Mouse (Mus musculus) E14TG2a.4 (cell line): ENCODE measurements around the gene Ptchd4.

Source experiments
- H3K27me3 ChIP-seq: 2 replicates; pipeline ENCODE4 v1.6.1; 2014; ENCODE audit warnings: low read length, control low read depth; ENCODE audit not compliant: insufficient read depth
- H3K36me3 ChIP-seq: 2 replicates; pipeline ENCODE4 v1.6.1; 2014; ENCODE audit warnings: low read length, control low read depth; ENCODE audit not compliant: insufficient read depth
- H3K4me1 ChIP-seq: replicated peaks from 2 replicates; pipeline ENCODE4 v1.6.1; 2014; ENCODE audit warnings: low read depth, low read length, control low read depth
- H3K4me3 ChIP-seq: replicated peaks from 2 replicates; pipeline ENCODE4 v1.5.1; 2014; ENCODE audit warnings: mild to moderate bottlenecking, low read length
- H3K9me3 ChIP-seq: 2 replicates; pipeline ENCODE4 v1.6.1; 2014; ENCODE audit warnings: low read length, control low read depth
- CTCF ChIP-seq: conservative IDR thresholded peaks from 2 replicates; pipeline ENCODE4 v1.5.1; 2014; ENCODE audit warnings: low read length
- NANOG ChIP-seq: IDR thresholded peaks from 2 replicates; pipeline ENCODE4 v1.6.1; 2014; ENCODE audit warnings: borderline replicate concordance, low read length, mixed read lengths
- POU5F1 ChIP-seq: IDR thresholded peaks from 2 replicates; pipeline ENCODE4 v1.6.1; 2014; ENCODE audit warnings: low read length, borderline replicate concordance

The Ptchd4 gene

DNA sequence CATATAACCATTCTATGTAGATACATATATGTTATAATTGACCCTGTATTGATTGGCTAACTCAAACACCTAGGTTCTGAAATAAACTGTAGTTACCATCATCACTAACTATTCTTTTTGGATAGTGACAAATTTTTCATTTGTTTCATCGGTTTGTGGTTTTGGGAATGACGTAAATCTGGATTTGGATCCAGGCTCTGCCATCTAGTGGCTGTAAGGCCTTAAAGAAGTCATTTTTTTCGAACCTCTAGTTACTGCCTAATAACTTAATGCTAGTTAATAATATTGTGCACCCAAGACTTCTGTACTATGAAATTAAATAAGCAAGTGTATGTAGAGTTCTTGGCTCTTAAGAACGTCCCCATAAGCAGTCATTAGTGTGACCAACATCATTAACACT is 11.5 kb upstream of the Ptchd4 start:
- no peaks in the 10 kb centered on the region for H3K9me3 ChIP-seq
- H3K4me3 ChIP-seq = no peak overlapping the region
- no peaks in the 10 kb centered on the region for H3K27me3 ChIP-seq
- no peaks in the 10 kb centered on the region for H3K36me3 ChIP-seq
- 0 out of 2 replicates have a peak, but pooled peaks cover 3% of the 10 kb centered on the region for H3K4me1 ChIP-seq
- TF ChIP-seq CTCF (peak; percentile 22; the same call in 1 of the 2 replicates), NANOG (no peak), POU5F1 (no peak)

DNA sequence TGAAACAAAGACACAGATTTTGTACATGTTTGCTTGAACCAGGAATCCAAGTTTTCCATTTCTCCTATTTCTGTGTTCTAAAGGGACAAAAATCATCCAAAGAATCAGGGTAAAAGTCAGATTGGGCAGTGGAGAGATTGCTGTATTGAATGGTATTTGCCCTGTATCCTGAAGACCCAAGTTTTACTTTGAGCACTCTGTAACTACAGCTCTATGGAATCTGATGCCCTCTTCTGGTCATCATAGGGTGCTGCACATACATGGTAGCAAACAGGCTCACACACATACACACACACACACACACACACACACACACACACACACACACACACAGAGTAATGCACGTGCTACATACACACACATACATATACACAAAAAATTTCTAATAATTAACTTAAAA is 8.7 kb upstream of the Ptchd4 start:
- no peaks in the 10 kb centered on the region for H3K27me3 ChIP-seq
- no peaks in the 10 kb centered on the region for H3K9me3 ChIP-seq
- no peaks in the 10 kb centered on the region for H3K4me1 ChIP-seq
- H3K4me3 ChIP-seq = no peak overlapping the region
- TF ChIP-seq CTCF = peak; percentile 34
- no peak for TF ChIP-seq NANOG
- no peaks in the 10 kb centered on the region for H3K36me3 ChIP-seq

DNA sequence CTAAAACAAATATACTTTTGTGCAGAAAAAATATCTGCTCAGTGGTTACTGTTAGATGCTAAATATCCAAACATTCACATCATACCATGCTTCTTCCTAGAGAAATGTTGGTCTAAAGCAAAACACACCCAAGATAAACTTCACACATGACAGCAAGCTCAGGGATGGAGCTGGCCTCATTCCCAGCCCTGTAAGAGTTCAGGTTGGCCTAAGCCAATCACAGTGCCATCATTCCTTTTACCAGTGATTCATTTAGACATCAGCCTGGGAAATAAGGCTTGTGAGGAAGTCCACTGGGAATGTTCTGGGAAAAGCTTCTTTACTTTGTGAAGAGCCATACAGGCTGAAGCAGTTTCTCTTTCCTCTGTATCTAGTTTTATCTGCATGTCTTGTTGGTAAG is 5.6 kb upstream of the Ptchd4 start:
- TF ChIP-seq CTCF = no peak
- Histone ChIP-seq H3K9me3 (no peaks in the 10 kb centered on the region), H3K36me3 (no peaks in the 10 kb centered on the region), H3K4me1 (no peaks in the 10 kb centered on the region), H3K27me3 (peaks cover 7% of the 10 kb centered on the region), H3K4me3 (no peak overlapping the region)

DNA sequence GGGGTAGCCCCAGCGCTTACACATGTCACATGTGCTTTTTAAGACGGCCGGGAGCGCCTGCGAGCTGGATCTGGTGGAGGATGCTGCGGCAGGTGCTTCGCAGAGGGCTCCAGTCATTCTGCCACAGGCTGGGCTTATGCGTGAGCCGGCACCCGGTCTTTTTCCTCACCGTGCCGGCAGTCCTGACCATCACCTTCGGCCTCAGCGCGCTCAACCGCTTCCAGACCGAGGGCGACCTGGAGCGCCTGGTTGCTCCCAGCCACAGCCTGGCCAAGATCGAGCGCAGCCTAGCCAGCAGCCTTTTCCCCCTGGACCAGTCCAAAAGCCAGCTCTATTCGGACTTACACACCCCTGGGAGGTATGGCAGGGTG is 850 bp downstream of the Ptchd4 start:
- Histone ChIP-seq H3K27me3 (peaks cover 47% of the 10 kb centered on the region), H3K4me1 (peaks cover 9% of the 10 kb centered on the region), H3K4me3 (peak overlapping the region; percentile 73), H3K9me3 (no peaks in the 10 kb centered on the region), H3K36me3 (no peaks in the 10 kb centered on the region)
- no peak for TF ChIP-seq POU5F1
- no peak for TF ChIP-seq CTCF
- TF ChIP-seq NANOG = no peak

- TF ChIP-seq NANOG (no peak), POU5F1 (no peak), CTCF (no peak)
- Histone ChIP-seq H3K36me3 (no peaks in the 10 kb centered on the region), H3K4me1 (no peaks in the 10 kb centered on the region), H3K4me3 (no peak overlapping the region), H3K9me3 (no peaks in the 10 kb centered on the region), H3K27me3 (no peaks in the 10 kb centered on the region)
Observed at GRCm38 (mm10) chr17:42335787-42336186, 20.0 kb downstream of the Ptchd4 start.

- Histone ChIP-seq H3K4me1 (no peaks in the 10 kb centered on the region), H3K9me3 (no peaks in the 10 kb centered on the region), H3K4me3 (no peak overlapping the region), H3K27me3 (no peaks in the 10 kb centered on the region), H3K36me3 (no peaks in the 10 kb centered on the region)
- TF ChIP-seq CTCF = no peak
- TF ChIP-seq NANOG = no peak
- no peak for TF ChIP-seq POU5F1
Observed at GRCm38 (mm10) chr17:42336571-42336970, 20.8 kb downstream of the Ptchd4 start.

DNA sequence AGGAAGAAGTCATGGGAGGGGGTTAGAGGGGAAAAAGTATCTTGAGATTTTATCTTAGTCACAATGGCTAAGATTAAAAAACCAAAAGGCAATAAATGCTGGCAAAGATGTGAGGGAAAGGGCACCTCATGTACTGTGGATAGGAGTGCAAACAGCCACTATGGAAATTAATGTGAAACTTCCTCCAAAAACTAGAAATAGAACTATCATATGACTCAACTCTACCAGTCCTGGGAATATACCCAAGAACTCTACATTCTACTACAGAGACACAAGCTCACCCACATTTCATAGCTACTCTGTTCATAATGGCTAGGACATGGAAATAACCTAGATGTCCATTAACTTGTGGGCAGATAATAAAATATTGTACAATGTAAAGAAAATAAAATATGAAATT is 30.3 kb downstream of the Ptchd4 start:
- TF ChIP-seq NANOG (no peak), POU5F1 (no peak)
- no peaks in the 10 kb centered on the region for H3K36me3 ChIP-seq
- no peak overlapping the region for H3K4me3 ChIP-seq
- H3K4me1 ChIP-seq = no peaks in the 10 kb centered on the region
- no peaks in the 10 kb centered on the region for H3K27me3 ChIP-seq
- no peaks in the 10 kb centered on the region for H3K9me3 ChIP-seq

DNA sequence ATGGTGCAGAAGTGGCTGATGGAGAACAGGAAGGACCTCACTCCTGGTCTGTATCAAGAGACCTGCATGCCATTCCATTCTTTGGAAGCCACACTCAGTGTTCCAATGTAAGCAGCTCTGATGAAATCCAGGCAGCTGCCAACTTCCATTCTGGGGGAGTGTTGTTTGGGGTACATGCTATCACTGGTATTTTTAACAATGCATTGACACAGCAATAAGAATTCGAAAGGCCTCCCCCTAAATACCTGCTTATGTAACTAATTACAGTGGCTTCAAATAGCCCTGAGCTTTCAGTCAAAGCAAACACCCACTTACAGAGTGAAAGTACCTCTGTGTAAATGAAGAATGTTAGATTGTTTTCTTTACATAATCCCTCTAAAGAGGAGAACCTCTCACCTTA is 42.7 kb downstream of the Ptchd4 start:
- H3K4me1 ChIP-seq = no peaks in the 10 kb centered on the region
- H3K27me3 ChIP-seq = no peaks in the 10 kb centered on the region
- TF ChIP-seq NANOG (no peak), POU5F1 (no peak), CTCF (no peak)
- no peaks in the 10 kb centered on the region for H3K9me3 ChIP-seq
- no peaks in the 10 kb centered on the region for H3K36me3 ChIP-seq
- no peak overlapping the region for H3K4me3 ChIP-seq

GRCm38 (mm10) chr17:42363085-42363710 is 47.5 kb downstream of the Ptchd4 start:
- no peaks in the 10 kb centered on the region for H3K27me3 ChIP-seq
- H3K4me3 ChIP-seq = no peak overlapping the region
- H3K36me3 ChIP-seq = no peaks in the 10 kb centered on the region
- no peaks in the 10 kb centered on the region for H3K9me3 ChIP-seq
- no peaks in the 10 kb centered on the region for H3K4me1 ChIP-seq
- TF ChIP-seq CTCF (no peak), POU5F1 (no peak), NANOG (no peak)
